Mouse (Mus musculus) G1E (cell line): ENCODE data around the gene Gdf3. TPM values are rescaled to one million over a fixed set of nuclear protein-coding genes. Genes with fewer than 3 reads are reported as not detected.
"Not testable (repeated sequence)": the region's sequence is repeated elsewhere in the genome, so short reads cannot be mapped to it uniquely, and the experiment has no call there.

Experiments
- ATAC-seq: 2 replicates; pipeline ENCODE4 v1.8.0; 2016; ENCODE audit warnings: mild to moderate bottlenecking; ENCODE audit not compliant: insufficient number of reproducible peaks, poor library complexity, low FRiP score, severe bottlenecking; ENCODE audit errors: extremely low read depth
- DNase-seq: peaks from one replicate; pipeline ENCODE4 v3.0.0; 2012; ENCODE audit warnings: low spot score
- H3K27me3 ChIP-seq: 2 replicates; pipeline ENCODE4 v1.6.1; 2012; ENCODE audit warnings: mild to moderate bottlenecking, low read length, inconsistent platforms; ENCODE audit not compliant: insufficient read depth
- H3K36me3 ChIP-seq: replicated peaks from 2 replicates; pipeline ENCODE3; 2012; ENCODE audit warnings: mild to moderate bottlenecking, inconsistent platforms
- H3K4me1 ChIP-seq: 2 replicates; pipeline ENCODE4 v1.6.1; 2012; ENCODE audit warnings: low read depth, low read length, inconsistent platforms, mixed read lengths; ENCODE audit not compliant: insufficient read depth
- H3K4me3 ChIP-seq: 2 replicates; pipeline ENCODE4 v1.5.1; 2012; ENCODE audit warnings: low read depth, mild to moderate bottlenecking, inconsistent platforms, low read length, moderate library complexity, mixed read lengths
- H3K9me3 ChIP-seq: replicated peaks from 2 replicates; pipeline ENCODE4 v1.6.1; 2012; ENCODE audit warnings: inconsistent platforms
- CTCF ChIP-seq: IDR thresholded peaks from 2 replicates; pipeline ENCODE4 v1.5.1; 2012; ENCODE audit warnings: low read depth, low read length, inconsistent platforms, mixed read lengths
- GATA1 ChIP-seq: IDR thresholded peaks from 2 replicates; pipeline ENCODE4 v1.6.1; 2012; ENCODE audit warnings: borderline replicate concordance, low read length, inconsistent platforms, mixed read lengths
- GATA2 ChIP-seq: IDR thresholded peaks from 2 replicates; pipeline ENCODE4 v1.6.1; 2012; ENCODE audit warnings: low read depth, low read length, inconsistent platforms, borderline replicate concordance
- POLR2AphosphoS5 ChIP-seq: IDR thresholded peaks from 2 replicates; pipeline ENCODE4 v1.6.1; 2012; ENCODE audit warnings: low read depth, low read length, inconsistent platforms; ENCODE audit not compliant: insufficient replicate concordance
- TAL1 ChIP-seq: conservative IDR thresholded peaks from 2 replicates; pipeline ENCODE4 v1.6.1; 2012; ENCODE audit warnings: low read depth, low read length, inconsistent platforms, mixed read lengths
- polyA plus RNA-seq: library from polyadenylated mRNA; stranded (reverse); fragments of >175 nt; gene quantifications from 2 replicates; pipeline ENCODE4 v1.2.3, GENCODE M21; 2012
- total RNA-seq, 2 experiments: library from RNA; stranded (forward) in 1 of 2; stranded (reverse) in 1 of 2; fragments of 200-1000 nt in 1 of 2; fragments of >200 nt in 1 of 2; fragmentation: Nextera tagmentation in 1 of 2; gene quantifications; 2 replicates each; pipeline ENCODE4 v1.2.3; 2014 to 2017

Gdf3 gene
- not detected in 2 replicates for total RNA-seq (2014; fragmentation: Nextera tagmentation)
- 0.05 and 0.06 TPM in 2 replicates for total RNA-seq (2017)
- polyA plus RNA-seq = 0.04 and 0.09 TPM in 2 replicates

DNA sequence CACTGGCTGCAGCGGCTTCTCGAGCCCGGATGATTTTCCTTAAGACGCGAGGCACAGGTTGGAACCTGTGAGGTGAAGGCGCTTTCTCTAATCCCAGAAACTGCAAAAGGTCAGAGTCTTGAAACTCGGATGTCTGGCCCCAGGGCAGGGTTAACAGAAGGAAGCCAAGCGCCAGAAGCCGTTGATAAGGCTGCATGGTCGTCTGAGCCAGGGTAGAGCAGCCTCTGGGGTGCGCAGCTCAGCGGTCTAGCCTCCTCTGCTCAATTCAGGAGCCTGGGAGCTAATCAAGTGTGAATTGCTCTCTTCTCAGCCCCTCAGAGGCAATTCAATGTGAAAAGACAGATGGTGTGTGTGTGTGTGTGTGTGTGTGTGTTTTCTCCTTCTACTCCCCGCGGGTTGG, at the start of gene Gdf3:
TSS of gene Gdf3 (minus strand) at position 317 of the 400 bp plus-strand sequence.
- no peak for DNase-seq
- no peak within 1 kb of the TSS for H3K4me3 ChIP-seq

DNA sequence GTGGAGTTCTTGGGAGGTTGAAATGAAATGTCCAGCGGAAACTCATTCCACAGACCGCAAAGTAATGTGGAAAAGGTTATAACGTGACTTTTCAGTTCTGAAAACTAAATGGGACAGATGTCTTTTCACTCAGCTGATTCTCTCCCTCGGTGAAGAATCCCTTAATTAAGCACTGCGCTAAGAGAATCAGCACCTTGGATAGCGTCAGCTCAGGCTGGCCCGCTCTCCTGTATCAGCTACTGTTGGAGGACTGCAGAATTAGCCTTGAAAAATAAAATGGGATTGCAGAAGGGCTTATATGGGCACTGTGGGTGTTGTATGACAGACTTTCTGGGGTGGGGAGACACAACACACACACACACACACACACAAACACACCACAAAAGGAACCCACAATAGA, 49.7 kb upstream of the Gdf3 start:
- Histone ChIP-seq H3K27me3 (no peaks in the 10 kb centered on the region), H3K4me3 (no peak overlapping the region), H3K36me3 (no peaks in the 10 kb centered on the region), H3K4me1 (no peaks in the 10 kb centered on the region), H3K9me3 (no peaks in the 10 kb centered on the region)
- ATAC-seq (no peak), DNase-seq (no peak)
- TF ChIP-seq GATA2 (no peak), CTCF (no peak), GATA1 (no peak), TAL1 (no peak), POLR2AphosphoS5 (no peak)

More for the DNA sequence above, at the start of gene Gdf3:
- Histone ChIP-seq H3K9me3 (no peaks in the 10 kb centered on the region), H3K27me3 (peaks cover 3% of the 10 kb centered on the region; the same call in 1 of the 2 replicates), H3K4me1 (peaks cover 3% of the 10 kb centered on the region), H3K36me3 (no peaks in the 10 kb centered on the region)
- TF ChIP-seq GATA2 (no peak), CTCF (no peak), POLR2AphosphoS5 (no peak), GATA1 (no peak), TAL1 (no peak)
- no peak for ATAC-seq

GRCm38 (mm10) chr6:122657630-122658029, 47.7 kb upstream of the Gdf3 start:
- DNase-seq (no peak), ATAC-seq (no peak)

DNA sequence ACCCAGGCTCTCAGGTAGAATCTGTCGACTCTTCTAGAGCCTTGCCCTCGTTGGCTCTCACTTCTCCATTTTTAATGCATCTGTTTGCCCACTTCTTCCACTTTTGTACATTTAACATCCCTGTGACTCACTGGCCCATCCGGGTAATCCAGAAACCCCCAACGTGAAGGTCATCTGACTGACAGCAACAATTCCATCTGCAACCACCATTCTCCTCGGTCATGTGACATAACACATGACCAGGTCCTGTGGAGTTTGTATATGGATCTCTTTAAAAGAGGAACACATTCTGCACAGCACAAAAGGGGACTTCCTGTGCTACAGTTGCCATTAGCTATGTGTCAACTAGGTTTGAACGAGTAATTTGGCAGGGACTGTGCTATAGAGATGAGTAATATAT, 44.4 kb upstream of the Gdf3 start:
- ATAC-seq = no peak
- Histone ChIP-seq H3K4me3 (no peak overlapping the region), H3K9me3 (no peaks in the 10 kb centered on the region), H3K27me3 (no peaks in the 10 kb centered on the region), H3K4me1 (no peaks in the 10 kb centered on the region), H3K36me3 (no peaks in the 10 kb centered on the region)
- TF ChIP-seq TAL1 = no peak
- TF ChIP-seq POLR2AphosphoS5 = no peak
- no peak for TF ChIP-seq CTCF
- no peak for TF ChIP-seq GATA1
- TF ChIP-seq GATA2 = no peak
- no peak for DNase-seq

More at GRCm38 (mm10) chr6:122657630-122658029, 47.7 kb upstream of the Gdf3 start:
- H3K36me3 ChIP-seq = no peaks in the 10 kb centered on the region
- no peaks in the 10 kb centered on the region for H3K9me3 ChIP-seq
- TF ChIP-seq POLR2AphosphoS5 = no peak
- TF ChIP-seq CTCF = no peak
- TF ChIP-seq GATA1 = no peak
- no peak for TF ChIP-seq GATA2
- no peak for TF ChIP-seq TAL1
- H3K4me3 ChIP-seq = no peak overlapping the region
- H3K27me3 ChIP-seq = no peaks in the 10 kb centered on the region
- no peaks in the 10 kb centered on the region for H3K4me1 ChIP-seq

DNA sequence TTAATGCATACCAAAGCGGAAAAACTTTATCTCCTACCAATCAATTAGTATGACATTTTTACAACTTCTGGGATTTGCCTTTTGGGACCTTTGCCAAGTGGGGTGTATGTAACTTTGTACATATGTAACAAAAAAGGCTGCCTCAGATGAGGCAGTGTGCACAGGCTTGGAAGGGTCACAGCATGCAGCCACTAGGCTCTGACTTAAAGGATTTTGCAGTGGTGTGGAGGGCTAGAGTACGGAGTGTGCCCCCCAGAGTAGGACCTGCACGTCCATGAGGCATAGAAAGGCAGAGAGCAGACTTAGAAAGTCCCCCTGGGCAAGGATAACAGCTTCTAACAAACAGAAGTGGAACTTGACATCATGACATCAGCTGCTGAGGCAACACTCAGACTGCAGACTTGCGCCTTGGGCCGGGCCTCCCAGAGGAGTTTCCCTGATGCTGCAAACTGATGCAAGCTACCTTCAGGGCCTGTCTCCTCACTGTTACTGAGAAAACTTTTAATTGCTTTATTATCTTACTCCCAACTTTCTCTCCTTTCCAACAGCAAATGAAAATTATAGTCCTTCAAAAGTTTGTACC, 40.6 kb upstream of the Gdf3 start:
- Histone ChIP-seq H3K4me3 (no peak overlapping the region), H3K27me3 (no peaks in the 10 kb centered on the region), H3K36me3 (no peaks in the 10 kb centered on the region), H3K4me1 (no peaks in the 10 kb centered on the region), H3K9me3 (no peaks in the 10 kb centered on the region)
- TF ChIP-seq CTCF = no peak
- TF ChIP-seq GATA2 = no peak
- no peak for TF ChIP-seq TAL1
- TF ChIP-seq POLR2AphosphoS5 = no peak
- TF ChIP-seq GATA1 = no peak
- DNase-seq (no peak), ATAC-seq (no peak)

GRCm38 (mm10) chr6:122649903-122650302, 40.0 kb upstream of the Gdf3 start:
- ATAC-seq = no peak

DNA sequence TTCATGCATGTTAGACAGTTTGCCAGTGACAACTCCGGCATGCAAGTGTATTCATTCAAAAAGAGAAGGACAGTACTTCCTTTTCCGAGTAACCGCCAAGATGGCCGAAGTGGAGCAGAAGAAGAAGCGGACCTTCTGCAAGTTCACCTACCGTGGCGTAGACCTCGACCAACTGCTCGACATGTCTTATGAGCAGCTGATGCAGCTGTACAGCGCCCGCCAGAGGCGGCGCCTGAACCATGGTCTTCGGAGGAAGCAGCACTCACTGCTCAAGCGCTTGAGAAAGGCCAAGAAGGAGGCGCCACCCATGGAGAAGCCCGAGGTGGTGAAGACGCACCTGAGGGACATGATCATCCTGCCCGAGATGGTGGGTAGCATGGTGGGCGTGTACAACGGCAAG, 34.3 kb upstream of the Gdf3 start:
- H3K4me1 ChIP-seq, DNase-seq, H3K27me3 ChIP-seq, H3K9me3 ChIP-seq, ATAC-seq, H3K4me3 ChIP-seq, H3K36me3 ChIP-seq: not testable (repeated sequence)

More at GRCm38 (mm10) chr6:122649903-122650302, 40.0 kb upstream of the Gdf3 start:
- no peaks in the 10 kb centered on the region for H3K27me3 ChIP-seq
- H3K36me3 ChIP-seq = no peaks in the 10 kb centered on the region
- no peaks in the 10 kb centered on the region for H3K4me1 ChIP-seq
- no peak overlapping the region for H3K4me3 ChIP-seq
- H3K9me3 ChIP-seq = no peaks in the 10 kb centered on the region
- no peak for TF ChIP-seq GATA1
- TF ChIP-seq CTCF = no peak
- TF ChIP-seq GATA2 = no peak
- no peak for TF ChIP-seq POLR2AphosphoS5
- no peak for TF ChIP-seq TAL1
- DNase-seq = no peak

DNA sequence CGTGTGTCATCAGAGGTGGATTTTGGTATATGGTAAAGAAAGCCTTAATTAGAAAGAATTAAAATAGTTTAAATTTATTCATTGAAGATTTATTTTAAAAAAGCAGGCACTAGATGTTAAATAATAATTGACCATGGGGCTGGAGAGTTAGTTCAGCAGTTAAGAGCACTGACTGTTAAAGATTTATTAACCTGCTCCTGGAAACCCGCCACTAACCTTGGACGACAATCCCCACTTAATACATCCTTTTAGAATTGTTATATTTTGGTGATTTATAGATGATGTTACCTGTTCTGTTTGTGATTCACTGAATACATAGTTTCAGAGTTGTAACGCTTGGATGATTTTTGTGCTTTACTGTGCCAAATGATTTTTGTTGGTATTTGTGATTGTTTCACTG, 27.7 kb upstream of the Gdf3 start:
- not testable (repeated sequence) for H3K4me3 ChIP-seq, H3K4me1 ChIP-seq, DNase-seq, H3K9me3 ChIP-seq, H3K27me3 ChIP-seq, H3K36me3 ChIP-seq, ATAC-seq
